Mouse (Mus musculus): ENCODE measurements around the gene Sh2d3c. TPM values are rescaled to one million over a fixed set of nuclear protein-coding genes. Genes with fewer than 3 reads are reported as not detected.
A peak's percentile ranks its signal among the peaks of the same experiment; 100 is the strongest.

Sh2d3c gene
- polyA plus RNA-seq, 1 experiment from 2014 or later: 27.6 TPM

- ATAC-seq (ENCODE audit: insufficient number of reproducible peaks, low FRiP score, low TSS enrichment, low read depth): no peak
- Histone ChIP-seq H3K27me3 (no peaks in the 10 kb centered on the region; the same call in 1 of the 2 replicates), H3K9me3 (replicated peaks) (no peaks in the 10 kb centered on the region), H3K4me3 (replicated peaks) (peak overlapping the region; percentile 81), H3K27ac (replicated peaks) (no peak overlapping the region), H3K4me1 (peaks cover 12% of the 10 kb centered on the region), H3K4me2 (replicated peaks) (peak overlapping the region; percentile 81), H3K9ac (peak overlapping the region; percentile 13), H3K36me3 (no peaks in the 10 kb centered on the region)
- 21% methylated on average over 22 of the region's 22 CpGs for WGBS
Measured at GRCm38 (mm10) chr2:32776192-32776591, 55.3 kb downstream of the Sh2d3c start.

GRCm38 (mm10) chr2:32778081-32778480 lies 57.2 kb downstream of the Sh2d3c start:
- Histone ChIP-seq H3K9ac (no peak overlapping the region), H3K27ac (replicated peaks) (no peak overlapping the region), H3K9me3 (replicated peaks) (no peaks in the 10 kb centered on the region), H3K4me2 (replicated peaks) (no peak overlapping the region), H3K27me3 (no peaks in the 10 kb centered on the region), H3K36me3 (no peaks in the 10 kb centered on the region), H3K4me3 (replicated peaks) (no peak overlapping the region), H3K4me1 (peaks cover 12% of the 10 kb centered on the region)
- no peak for ATAC-seq (ENCODE audit: insufficient number of reproducible peaks, low FRiP score, low TSS enrichment, low read depth)
- WGBS: 84% methylated on average over 6 of the region's 6 CpGs

- ATAC-seq (ENCODE audit: insufficient number of reproducible peaks, low FRiP score, low TSS enrichment, low read depth): no peak
- Histone ChIP-seq H3K27me3 (no peaks in the 10 kb centered on the region), H3K4me3 (replicated peaks) (no peak overlapping the region), H3K36me3 (no peaks in the 10 kb centered on the region), H3K4me2 (replicated peaks) (no peak overlapping the region), H3K9me3 (replicated peaks) (no peaks in the 10 kb centered on the region), H3K4me1 (peaks cover 12% of the 10 kb centered on the region), H3K27ac (replicated peaks) (no peak overlapping the region), H3K9ac (no peak overlapping the region)
- WGBS: 14% methylated on average over 8 of the region's 8 CpGs
Measured at GRCm38 (mm10) chr2:32779131-32779530, 58.3 kb downstream of the Sh2d3c start.

GRCm38 (mm10) chr2:32779714-32780113 lies 58.9 kb downstream of the Sh2d3c start:
- H3K4me1 ChIP-seq: peaks cover 12% of the 10 kb centered on the region
- no peaks in the 10 kb centered on the region for H3K9me3 ChIP-seq (replicated peaks)
- H3K27ac ChIP-seq (replicated peaks): no peak overlapping the region
- H3K36me3 ChIP-seq: no peaks in the 10 kb centered on the region
- 91% methylated on average over 6 of the region's 6 CpGs for WGBS
- H3K9ac ChIP-seq: no peak overlapping the region
- no peak overlapping the region for H3K4me2 ChIP-seq (replicated peaks)
- no peaks in the 10 kb centered on the region for H3K27me3 ChIP-seq
- no peak for ATAC-seq (ENCODE audit: insufficient number of reproducible peaks, low FRiP score, low TSS enrichment, low read depth)
- H3K4me3 ChIP-seq (replicated peaks): no peak overlapping the region

- H3K27me3 ChIP-seq: no peaks in the 10 kb centered on the region
- no peak overlapping the region for H3K4me2 ChIP-seq (replicated peaks)
- no peak overlapping the region for H3K9ac ChIP-seq
- no peak for ATAC-seq (ENCODE audit: insufficient number of reproducible peaks, low FRiP score, low TSS enrichment, low read depth)
- WGBS: 68% methylated on average over 6 of the region's 6 CpGs
- H3K27ac ChIP-seq (replicated peaks): no peak overlapping the region
- H3K4me1 ChIP-seq: no peaks in the 10 kb centered on the region
- no peak overlapping the region for H3K4me3 ChIP-seq (replicated peaks)
- H3K9me3 ChIP-seq (replicated peaks): no peaks in the 10 kb centered on the region
- H3K36me3 ChIP-seq: no peaks in the 10 kb centered on the region
Measured at GRCm38 (mm10) chr2:32781710-32782109, 60.9 kb downstream of the Sh2d3c start.

GRCm38 (mm10) chr2:32784048-32784681 lies 63.3 kb downstream of the Sh2d3c start, which contains the start of gene Cfap157:
TSS of gene Cfap157 (minus strand) at chr2:32784428.
- ATAC-seq (ENCODE audit: insufficient number of reproducible peaks, low FRiP score, low TSS enrichment, low read depth): no peak
- H3K36me3 ChIP-seq: no peaks in the 10 kb centered on the region
- no peaks in the 10 kb centered on the region for H3K9me3 ChIP-seq (replicated peaks)
- H3K4me2 ChIP-seq (replicated peaks): no peak within 1 kb of the TSS
- no peaks in the 10 kb centered on the region for H3K27me3 ChIP-seq
- 46% methylated on average over 4 of the region's 4 CpGs for WGBS
- H3K4me1 ChIP-seq: no peaks in the 10 kb centered on the region
- no peak within 1 kb of the TSS for H3K4me3 ChIP-seq (replicated peaks)
- no peak within 1 kb of the TSS for H3K27ac ChIP-seq (replicated peaks)
- H3K9ac ChIP-seq: no peak within 1 kb of the TSS

GRCm38 (mm10) chr2:32787176-32787575 lies 66.3 kb downstream of the Sh2d3c start:
- WGBS: 63% methylated on average over 6 of the region's 6 CpGs
- no peak overlapping the region for H3K27ac ChIP-seq (replicated peaks)
- ATAC-seq (ENCODE audit: insufficient number of reproducible peaks, low FRiP score, low TSS enrichment, low read depth): no peak
- no peaks in the 10 kb centered on the region for H3K4me1 ChIP-seq
- no peaks in the 10 kb centered on the region for H3K9me3 ChIP-seq (replicated peaks)
- no peak overlapping the region for H3K4me3 ChIP-seq (replicated peaks)
- H3K27me3 ChIP-seq: no peaks in the 10 kb centered on the region
- H3K4me2 ChIP-seq (replicated peaks): no peak overlapping the region
- H3K9ac ChIP-seq: no peak overlapping the region
- no peaks in the 10 kb centered on the region; the same call in 1 of the 2 replicates for H3K36me3 ChIP-seq

GRCm38 (mm10) chr2:32788581-32788980 lies 67.7 kb downstream of the Sh2d3c start:
- H3K9ac ChIP-seq: no peak overlapping the region
- H3K4me3 ChIP-seq (replicated peaks): no peak overlapping the region
- no peaks in the 10 kb centered on the region; the same call in 1 of the 2 replicates for H3K36me3 ChIP-seq
- WGBS: 49% methylated on average over 2 of the region's 2 CpGs
- H3K9me3 ChIP-seq (replicated peaks): no peaks in the 10 kb centered on the region
- ATAC-seq (ENCODE audit: insufficient number of reproducible peaks, low FRiP score, low TSS enrichment, low read depth): no peak
- H3K4me1 ChIP-seq: no peaks in the 10 kb centered on the region
- H3K27me3 ChIP-seq: no peaks in the 10 kb centered on the region
- H3K4me2 ChIP-seq (replicated peaks): no peak overlapping the region
- no peak overlapping the region for H3K27ac ChIP-seq (replicated peaks)

- 64% methylated on average over 6 of the region's 6 CpGs for WGBS
- no peak overlapping the region for H3K4me2 ChIP-seq (replicated peaks)
- H3K27me3 ChIP-seq: no peaks in the 10 kb centered on the region
- H3K4me3 ChIP-seq (replicated peaks): no peak overlapping the region
- ATAC-seq (ENCODE audit: insufficient number of reproducible peaks, low FRiP score, low TSS enrichment, low read depth): no peak
- H3K9ac ChIP-seq: no peak overlapping the region
- H3K27ac ChIP-seq (replicated peaks): no peak overlapping the region
- no peaks in the 10 kb centered on the region for H3K9me3 ChIP-seq (replicated peaks)
- H3K36me3 ChIP-seq: peaks cover 11% of the 10 kb centered on the region; the same call in 1 of the 2 replicates
- no peaks in the 10 kb centered on the region for H3K4me1 ChIP-seq
Measured at GRCm38 (mm10) chr2:32791297-32791696, 70.4 kb downstream of the Sh2d3c start.

GRCm38 (mm10) chr2:32795748-32796418 lies 75.0 kb downstream of the Sh2d3c start:
- Histone ChIP-seq H3K9ac (no peak overlapping the region), H3K4me3 (replicated peaks) (no peak overlapping the region), H3K4me1 (no peaks in the 10 kb centered on the region), H3K4me2 (replicated peaks) (no peak overlapping the region), H3K27ac (replicated peaks) (no peak overlapping the region), H3K36me3 (peaks cover 35% of the 10 kb centered on the region), H3K9me3 (replicated peaks) (no peaks in the 10 kb centered on the region), H3K27me3 (no peaks in the 10 kb centered on the region)
- ATAC-seq (ENCODE audit: insufficient number of reproducible peaks, low FRiP score, low TSS enrichment, low read depth): no peak
- WGBS: 87% methylated on average over 13 of the region's 13 CpGs

- Histone ChIP-seq H3K27me3 (no peaks in the 10 kb centered on the region), H3K4me3 (replicated peaks) (no peak overlapping the region), H3K27ac (replicated peaks) (no peak overlapping the region), H3K9ac (no peak overlapping the region), H3K36me3 (peaks cover 44% of the 10 kb centered on the region), H3K4me2 (replicated peaks) (no peak overlapping the region), H3K9me3 (replicated peaks) (no peaks in the 10 kb centered on the region), H3K4me1 (no peaks in the 10 kb centered on the region)
- ATAC-seq (ENCODE audit: insufficient number of reproducible peaks, low FRiP score, low TSS enrichment, low read depth): no peak
- WGBS: 65% methylated on average over 10 of the region's 10 CpGs
Measured at GRCm38 (mm10) chr2:32798251-32798962, 77.6 kb downstream of the Sh2d3c start.

Data from embryonic facial prominence, embryonic 15.5 days (tissue).